Mouse (Mus musculus) limb, embryonic 14.5 days (tissue): ENCODE measurements around the gene Uba7. TPM values are rescaled to one million over a fixed set of nuclear protein-coding genes. Genes with fewer than 3 reads are reported as not detected.

Experiments used
- ATAC-seq: fragments of 200-750 bp; cut with Nextera tagmentation; 2 replicates; pipeline ENCODE4 v1.8.0; 2017; ENCODE audit warnings: low read depth, moderate number of reproducible peaks, moderate TSS enrichment; ENCODE audit not compliant: low FRiP score
- DNase-seq: peaks from one replicate; pipeline ENCODE4 v3.0.0-alpha.2; 2015; ENCODE audit warnings: low spot score
- H3K27ac ChIP-seq: fragments of 300-500 bp; sonication (generic); replicated peaks from 2 replicates; pipeline ENCODE4 v1.5.1; 2014; ENCODE audit warnings: low read depth, mild to moderate bottlenecking, low read length, moderate library complexity, mixed read lengths
- H3K27me3 ChIP-seq: fragments of 300-500 bp; sonication (generic); 2 replicates; pipeline ENCODE4 v1.6.1; 2014; ENCODE audit warnings: low read length, mixed read lengths; ENCODE audit not compliant: control insufficient read depth, insufficient read depth
- H3K36me3 ChIP-seq: fragments of 300-500 bp; sonication (generic); 2 replicates; pipeline ENCODE4 v1.6.1; 2014; ENCODE audit warnings: mild to moderate bottlenecking, low read length, moderate library complexity, mixed read lengths; ENCODE audit not compliant: control insufficient read depth, insufficient read depth
- H3K4me1 ChIP-seq: fragments of 300-500 bp; sonication (generic); 2 replicates; pipeline ENCODE4 v1.6.1; 2014; ENCODE audit warnings: antibody characterized with exemption, low read length, mixed read lengths; ENCODE audit not compliant: control insufficient read depth, insufficient read depth
- H3K4me2 ChIP-seq: fragments of 300-500 bp; sonication (generic); replicated peaks from 2 replicates; pipeline ENCODE4 v1.6.1; 2014; ENCODE audit warnings: low read depth, mild to moderate bottlenecking, low read length, moderate library complexity; ENCODE audit not compliant: severe bottlenecking
- H3K4me3 ChIP-seq: fragments of 300-500 bp; sonication (generic); replicated peaks from 2 replicates; pipeline ENCODE4 v1.5.1; 2014; ENCODE audit warnings: low read length
- H3K9ac ChIP-seq: fragments of 300-500 bp; sonication (generic); 2 replicates; pipeline ENCODE4 v1.6.1; 2014; ENCODE audit warnings: mild to moderate bottlenecking, low read depth, low read length, moderate library complexity; ENCODE audit not compliant: severe bottlenecking
- H3K9me3 ChIP-seq: fragments of 300-500 bp; sonication (generic); 2 replicates; pipeline ENCODE4 v1.6.1; 2016; ENCODE audit warnings: low read length; ENCODE audit not compliant: control insufficient read depth
- POLR2A ChIP-seq: fragments of 200-500 bp; IDR thresholded peaks from 2 replicates; pipeline ENCODE4 v1.8.0; 2012; ENCODE audit warnings: inconsistent platforms, mild to moderate bottlenecking, moderate library complexity, borderline replicate concordance; ENCODE audit not compliant: insufficient read depth, insufficient read length; ENCODE audit errors: extremely low read depth
- WGBS: fragments of 180-500 bp; shearing (Covaris S2); extraction: QIAGEN DNeasy Blood & Tissue Kit; methylation state at CpG from one replicate; pipeline ENCODE4 v1.1.7; 2014; 5-methylcytosine and 5-hydroxymethylcytosine counted together
- polyA plus RNA-seq, 2 experiments: library from polyadenylated mRNA; depleted of rRNA in 1 of 2; stranded (reverse) in 1 of 2; unstranded in 1 of 2; fragments of >200 nt; fragmentation: Nextera tagmentation in 1 of 2; extraction: Ambion mirVana in 1 of 2; gene quantifications; 2 replicates each; pipeline versions ENCODE4 v1.2.1 to v1.2.3; 2012 to 2014

Gene Uba7
- polyA plus RNA-seq (2012; rRNA removed), result 28.2 and 33.6 TPM in 2 replicates
- 32.2 and 33.4 TPM in 2 replicates for polyA plus RNA-seq (2014; fragmentation: Nextera tagmentation; extraction: Ambion mirVana)

DNA sequence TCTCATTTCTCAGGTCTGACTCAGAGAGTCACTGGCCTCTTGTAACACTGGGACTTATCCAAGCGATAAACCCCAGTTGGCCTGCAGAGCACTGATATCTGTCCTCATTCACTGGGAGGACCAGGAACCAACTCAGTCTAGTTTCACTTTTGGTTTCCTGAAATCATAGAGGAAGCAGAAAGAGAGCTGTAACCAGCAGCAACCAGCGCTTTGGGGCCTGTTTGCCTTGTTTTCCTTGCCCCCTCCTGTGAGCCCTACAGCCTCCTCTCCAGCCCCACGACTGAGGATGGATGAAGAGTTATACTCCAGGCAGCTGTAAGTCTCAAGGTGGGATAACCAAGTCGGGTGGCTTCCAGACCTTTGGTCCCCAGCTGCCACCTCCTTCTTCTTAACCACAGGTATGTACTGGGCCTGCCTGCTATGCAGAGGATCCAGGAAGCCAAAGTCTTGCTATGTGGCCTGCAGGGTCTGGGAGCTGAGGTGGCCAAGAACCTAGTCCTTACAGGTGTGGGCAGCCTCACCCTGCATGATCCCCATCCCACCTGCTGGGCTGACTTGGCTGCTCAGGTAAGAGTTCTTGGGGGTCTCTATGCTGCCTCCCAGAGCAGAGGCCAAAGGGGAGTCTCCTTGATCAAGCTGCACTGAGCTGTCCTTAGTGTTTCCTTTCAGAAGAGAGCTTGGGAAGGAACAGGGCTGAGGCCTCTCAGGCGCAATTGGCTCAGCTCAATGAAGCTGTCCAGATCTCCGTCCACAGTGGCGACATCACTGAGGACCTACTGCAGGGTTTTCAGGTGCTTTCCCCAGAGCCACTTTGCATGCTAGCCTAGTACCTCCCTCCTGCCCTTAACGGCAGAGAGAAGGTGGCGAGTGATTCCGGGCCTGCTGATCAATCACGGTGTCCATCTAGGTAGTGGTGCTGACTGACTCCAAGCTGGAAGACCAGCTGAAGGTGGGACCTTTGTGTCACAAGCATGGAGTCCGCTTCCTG, at the start of gene Uba7:
Gene Uba7, plus strand, starts transcription at position 107 of the 988 bp plus-strand sequence.
- WGBS, result 60% methylated on average over 12 of the region's 12 CpGs
- H3K4me3 ChIP-seq, result no peak within 1 kb of the TSS
- no peak for TF ChIP-seq POLR2A
- peak within 1 kb of the TSS; percentile 75 for H3K27ac ChIP-seq
- H3K4me1 ChIP-seq, result peaks cover 11% of the 10 kb centered on the region
- no peak; the same call in 1 of the 2 replicates for ATAC-seq
- no peak for DNase-seq
- H3K36me3 ChIP-seq, result peaks cover 3% of the 10 kb centered on the region; the same call in 1 of the 2 replicates
- H3K9ac ChIP-seq, result 0 out of 2 replicates have a peak within 1 kb of the TSS, but pooled peaks have one; percentile 5
- no peaks in the 10 kb centered on the region for H3K9me3 ChIP-seq
- H3K4me2 ChIP-seq, result 0 out of 2 replicates have a peak within 1 kb of the TSS, but pooled peaks have one; percentile 8
- no peaks in the 10 kb centered on the region for H3K27me3 ChIP-seq

DNA sequence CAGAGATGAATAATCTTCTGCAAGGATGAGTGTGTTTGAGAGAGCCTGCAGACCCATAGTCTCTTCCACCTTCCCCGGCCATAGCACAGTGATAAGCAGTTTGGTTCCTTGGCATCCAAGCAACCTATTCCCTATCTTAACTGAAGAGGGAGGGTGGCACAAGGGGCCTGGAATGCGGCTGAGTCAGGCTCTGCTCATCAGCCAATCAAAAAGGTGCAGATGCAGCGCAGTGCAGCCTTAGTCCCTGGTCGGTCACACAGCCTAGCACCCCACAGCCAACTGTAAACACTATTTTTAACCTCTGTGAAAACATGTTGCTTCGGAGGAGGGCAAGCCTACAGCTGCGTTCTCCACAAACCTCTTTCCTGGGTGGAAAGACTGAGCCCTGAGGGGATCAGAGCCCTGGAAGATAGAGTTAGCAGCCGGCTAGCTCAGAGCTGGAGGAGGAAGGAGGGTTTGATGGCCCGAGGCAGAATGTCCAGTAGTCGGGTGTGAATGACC, 48.3 kb upstream of the Uba7 start:
- Histone ChIP-seq H3K4me1 (0 out of 2 replicates have a peak, but pooled peaks cover 4% of the 10 kb centered on the region), H3K36me3 (no peaks in the 10 kb centered on the region), H3K27me3 (no peaks in the 10 kb centered on the region), H3K4me3 (no peak overlapping the region), H3K9ac (no peak overlapping the region), H3K4me2 (no peak overlapping the region), H3K9me3 (no peaks in the 10 kb centered on the region), H3K27ac (no peak overlapping the region)
- WGBS, result 39% methylated on average over 9 of the region's 9 CpGs
- no peak for TF ChIP-seq POLR2A
- DNase-seq, result no peak
- no peak for ATAC-seq

DNA sequence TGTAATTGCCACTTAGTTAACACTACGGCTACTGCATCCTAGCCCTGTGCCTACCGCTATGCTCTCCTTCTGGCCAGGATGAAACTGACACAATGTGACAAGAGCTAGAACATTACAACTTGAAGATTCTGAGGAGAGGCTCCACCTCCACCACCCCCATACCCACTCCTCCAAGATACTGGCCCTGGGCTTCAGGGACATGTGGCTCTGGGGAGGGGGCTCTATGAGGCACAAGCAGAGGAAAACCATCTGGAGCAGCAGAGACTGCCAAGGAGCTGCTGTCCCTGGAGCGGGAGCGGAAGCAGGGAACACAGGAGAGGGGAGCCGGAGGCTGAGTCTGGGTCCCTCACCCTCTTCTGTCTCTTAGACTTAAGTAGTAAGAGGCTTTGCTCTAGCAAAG, 47.6 kb upstream of the Uba7 start:
- H3K4me1 ChIP-seq, result 0 out of 2 replicates have a peak, but pooled peaks cover 4% of the 10 kb centered on the region
- no peak overlapping the region for H3K9ac ChIP-seq
- H3K9me3 ChIP-seq, result no peaks in the 10 kb centered on the region
- DNase-seq, result no peak
- H3K27ac ChIP-seq, result no peak overlapping the region
- H3K4me3 ChIP-seq, result no peak overlapping the region
- H3K36me3 ChIP-seq, result no peaks in the 10 kb centered on the region
- WGBS, result 65% methylated on average over 5 of the region's 5 CpGs
- no peak for TF ChIP-seq POLR2A
- no peak overlapping the region for H3K4me2 ChIP-seq
- H3K27me3 ChIP-seq, result no peaks in the 10 kb centered on the region
- ATAC-seq, result no peak

DNA sequence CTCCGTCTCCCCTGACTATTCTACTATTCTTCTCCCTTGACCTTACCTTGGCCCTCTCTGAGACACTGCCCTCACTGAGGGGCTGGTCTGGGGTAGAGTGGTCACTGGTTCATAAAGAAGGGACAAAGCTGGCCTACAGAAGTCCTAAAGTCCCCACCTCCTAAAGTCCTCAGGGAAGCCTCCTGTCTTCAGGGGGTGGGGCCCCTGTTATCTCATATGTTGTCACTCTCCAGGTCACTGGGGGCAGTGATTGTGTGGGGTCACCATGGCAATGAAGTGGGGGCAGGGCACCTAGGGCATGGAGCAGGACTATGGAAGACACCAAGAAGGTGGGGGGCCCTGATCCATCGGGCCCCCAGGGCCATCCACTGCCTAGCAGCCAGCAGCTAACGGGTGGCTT, 47.1 kb upstream of the Uba7 start, which contains the start of gene Actl11:
Gene Actl11, plus strand, starts transcription at position 301 of the 400 bp plus-strand sequence.
- H3K4me3 ChIP-seq, result no peak within 1 kb of the TSS
- no peak for ATAC-seq
- H3K9ac ChIP-seq, result no peak within 1 kb of the TSS
- H3K27me3 ChIP-seq, result no peaks in the 10 kb centered on the region
- H3K4me2 ChIP-seq, result no peak within 1 kb of the TSS
- H3K9me3 ChIP-seq, result no peaks in the 10 kb centered on the region
- WGBS, result 68% methylated on average over 3 of the region's 3 CpGs
- H3K36me3 ChIP-seq, result no peaks in the 10 kb centered on the region
- 0 out of 2 replicates have a peak, but pooled peaks cover 4% of the 10 kb centered on the region for H3K4me1 ChIP-seq
- no peak for TF ChIP-seq POLR2A
- no peak for DNase-seq
- H3K27ac ChIP-seq, result no peak within 1 kb of the TSS

DNA sequence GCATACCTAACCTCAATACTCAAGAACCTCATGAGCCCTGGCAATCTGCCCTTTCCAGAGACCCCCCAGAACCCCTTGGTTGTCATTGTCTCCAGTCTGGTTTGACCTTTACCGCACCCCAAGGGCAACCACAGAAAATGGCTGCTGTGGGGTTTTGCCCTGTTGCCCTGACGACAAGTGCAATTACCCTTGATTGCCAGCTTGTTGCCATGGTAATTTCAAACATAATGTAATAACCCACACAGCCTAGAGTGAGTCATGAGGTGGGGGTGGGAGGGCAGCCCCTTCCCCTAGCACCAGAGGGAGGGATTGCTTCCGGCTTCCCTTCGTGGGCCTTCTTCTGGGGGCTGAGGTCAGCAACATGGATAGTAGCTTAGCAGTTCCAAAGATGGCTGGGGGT, 43.1 kb upstream of the Uba7 start:
- Histone ChIP-seq H3K4me3 (no peak overlapping the region), H3K9ac (no peak overlapping the region), H3K9me3 (no peaks in the 10 kb centered on the region), H3K4me1 (peaks cover 11% of the 10 kb centered on the region), H3K4me2 (no peak overlapping the region), H3K36me3 (no peaks in the 10 kb centered on the region), H3K27me3 (no peaks in the 10 kb centered on the region), H3K27ac (no peak overlapping the region)
- no peak for TF ChIP-seq POLR2A
- WGBS, result 64% methylated on average over 4 of the region's 4 CpGs
- ATAC-seq (no peak), DNase-seq (no peak)
